11 mouse cellular contexts compared by ENCODE assay signal in genomic region chr13:45453033-45453432, GRCm38 (mm10). TPM values are rescaled to one million over a fixed set of nuclear protein-coding genes. Genes with fewer than 3 reads are reported as not detected.
DNase-seq lines count a peak whose midpoint lies in the region; ATAC-seq and TF ChIP-seq lines count a peak whose summit lies in the region.
"Had no signal": no experiment of that assay in that cellular context is flagged by ENCODE, and none has a peak within 500 bp of the region (broad histone marks: within the 10 kb centered on the region; RNA-seq: fewer than 3 reads in every experiment).

No protein-coding gene starts in this region.

- H3K9me3 ChIP-seq in heart, embryonic 11.5 days (replicated peaks; ENCODE audit: control insufficient read depth, low read length): no peaks in the 10 kb centered on the region
- no peaks in the 10 kb centered on the region for H3K9me3 ChIP-seq in forebrain, embryonic 14.5 days (replicated peaks; ENCODE audit: control insufficient read depth, low read length)

- peaks cover 15% of the 10 kb centered on the region for H3K4me1 ChIP-seq in heart, embryonic 11.5 days (ENCODE audit: control insufficient read depth, insufficient read depth, low read length)
- H3K4me1 ChIP-seq in thymus, adult 2 months (replicated peaks; ENCODE audit: control insufficient read depth, insufficient read depth, low read length): peaks cover 20% of the 10 kb centered on the region
- H3K4me1 ChIP-seq in forebrain, embryonic 14.5 days (ENCODE audit: control insufficient read depth, insufficient read depth, low read length): peaks cover 9% of the 10 kb centered on the region

- no peak for TF ChIP-seq POLR2A in thymus, adult 2 months (IDR thresholded peaks at IDR 0.05; ENCODE audit: control insufficient read depth, extremely low read depth, insufficient read depth, low read length, poor library complexity)

- DNase-seq in heart, adult 11 months: peak; percentile 87
- peak; percentile 23 for DNase-seq in thymus, adult 2 months
- DNase-seq in thymus, adult 18-20 months: no peak
- no peak for DNase-seq in layer of hippocampus, postnatal 36 days
- no peak for DNase-seq in cerebellum, postnatal 4 days (ENCODE audit: low spot score in 2 of 2)
- no peak for DNase-seq in forebrain, embryonic 14.5 days (ENCODE audit: low spot score)
- DNase-seq: cerebellum, postnatal 25 days; gastrocnemius, postnatal 14 days had no signal

- no peak for ATAC-seq in heart, embryonic 11.5 days (replicated peaks; ENCODE audit: insufficient number of reproducible peaks, low FRiP score, low TSS enrichment)
- peak; percentile 63 for ATAC-seq in megakaryocyte, adult 5-6 weeks (ENCODE audit: poor library complexity, severe bottlenecking)
- ATAC-seq in forebrain, embryonic 14.5 days: no peak
- ATAC-seq: hindbrain, embryonic 16.5 days had no signal

- TF ChIP-seq CTCF in thymus, adult 2 months (IDR thresholded peaks at IDR 0.05; ENCODE audit: borderline replicate concordance, control insufficient read depth, extremely low read depth, insufficient read depth, low read length, poor library complexity): no peak

- no peak overlapping the region for H3K27ac ChIP-seq in heart, embryonic 11.5 days (ENCODE audit: low read depth, low read length)
- no peak overlapping the region for H3K27ac ChIP-seq in thymus, adult 2 months (ENCODE audit: control insufficient read depth, insufficient read depth, low read length)
- H3K27ac ChIP-seq in forebrain, embryonic 14.5 days (ENCODE audit: low read depth, low read length): no peak overlapping the region

- no peaks in the 10 kb centered on the region for H3K27me3 ChIP-seq in heart, embryonic 11.5 days (ENCODE audit: control insufficient read depth, insufficient read depth, low read length)
- H3K27me3 ChIP-seq in thymus, adult 2 months (ENCODE audit: control insufficient read depth, insufficient read depth, low read length): no peaks in the 10 kb centered on the region
- H3K27me3 ChIP-seq in forebrain, embryonic 14.5 days (replicated peaks; ENCODE audit: control insufficient read depth, insufficient read depth, low read length): no peaks in the 10 kb centered on the region

- no peak overlapping the region for H3K9ac ChIP-seq in heart, embryonic 11.5 days (ENCODE audit: low read depth, low read length)
- H3K9ac ChIP-seq in forebrain, embryonic 14.5 days (ENCODE audit: low read length): no peak overlapping the region

- 65% methylated on average over 9 of the region's 9 CpGs for WGBS in heart, embryonic 11.5 days (ENCODE audit: insufficient replicate concordance)
- 30% methylated on average over 9 of the region's 9 CpGs for WGBS in thymus, adult 2 months
- 80% methylated on average over 9 of the region's 9 CpGs for WGBS in forebrain, embryonic 14.5 days

- H3K36me3 ChIP-seq in heart, embryonic 11.5 days (ENCODE audit: control insufficient read depth, insufficient read depth, low read length): no peaks in the 10 kb centered on the region
- H3K36me3 ChIP-seq in thymus, adult 2 months (ENCODE audit: control insufficient read depth, insufficient read depth, low read length): no peaks in the 10 kb centered on the region
- no peaks in the 10 kb centered on the region for H3K36me3 ChIP-seq in forebrain, embryonic 14.5 days (ENCODE audit: control insufficient read depth, insufficient read depth, low read length)

- H3K4me2 ChIP-seq in heart, embryonic 11.5 days: no peak overlapping the region
- H3K4me2 ChIP-seq in forebrain, embryonic 14.5 days (ENCODE audit: low read length): no peak overlapping the region

- H3K4me3 ChIP-seq in heart, embryonic 11.5 days (ENCODE audit: low read depth, low read length): no peak overlapping the region
- H3K4me3 ChIP-seq in thymus, adult 2 months (ENCODE audit: control insufficient read depth, insufficient read depth, low read length): no peak overlapping the region
- H3K4me3 ChIP-seq in forebrain, embryonic 14.5 days (ENCODE audit: low read depth, low read length): no peak overlapping the region

RNA-seq across cellular contexts. Expression of gene Gmpr, which starts 54.2 kb away (rescaled TPM):
- polyA plus RNA-seq in heart, embryonic 11.5 days (2014; fragmentation: Nextera tagmentation; extraction: Ambion mirVana): 176 and 191 TPM in 2 replicates
- polyA plus RNA-seq in thymus, adult 2 months (2012; rRNA removed): 32.6 and 43.5 TPM in 2 replicates
- total RNA-seq in megakaryocyte, adult 5-6 weeks (2015): 1.7 and 2.0 TPM in 2 replicates
- 1.0 and 1.1 TPM in 2 replicates for total RNA-seq in megakaryocyte, adult 5-6 weeks (2017)
- total RNA-seq in layer of hippocampus, postnatal 36 days (2021): 10 to 100 TPM; 59.6 to 64.5 TPM
- polyA plus RNA-seq in forebrain, embryonic 14.5 days (2014; fragmentation: Nextera tagmentation; extraction: Ambion mirVana): 24.3 and 25.7 TPM in 2 replicates

Comparison
In these comparisons a context has a peak if more than half of its experiments do, and no peak if none do; other contexts are left out.
1. DNase-seq: peak in heart, adult 11 months (single experiment) and thymus, adult 2 months (single experiment); none in thymus, adult 18-20 months (0 of 2), layer of hippocampus, postnatal 36 days (0 of 2), cerebellum, postnatal 4 days (0 of 2) and forebrain, embryonic 14.5 days (single experiment).